Mouse (Mus musculus) liver, adult 2 months (tissue): ENCODE measurements around the gene Cyp2c69.
"Not testable (repeated sequence)": the region's sequence is repeated elsewhere in the genome, so short reads cannot be mapped to it uniquely, and the experiment has no call there.

Source experiments
- CTCF ChIP-seq: fragments of 200-500 bp; IDR thresholded peaks from 2 replicates; pipeline ENCODE4 v1.5.1; 2011; ENCODE audit warnings: low read depth, low read length, control low read depth
- POLR2A ChIP-seq: fragments of 200-500 bp; IDR thresholded peaks from 2 replicates; pipeline ENCODE4 v1.6.1; 2011; ENCODE audit warnings: low read length, control low read depth; ENCODE audit not compliant: insufficient read depth; ENCODE audit errors: extremely low read depth

GRCm38 (mm10) chr19:39890079-39890478, 3.5 kb upstream of the Cyp2c69 start:
- not testable (repeated sequence) for TF ChIP-seq POLR2A, CTCF
